Mouse (Mus musculus) thymus, adult 18-20 months (tissue): ENCODE measurements around the gene Cryzl1.
"Not testable (repeated sequence)": the region's sequence is repeated elsewhere in the genome, so short reads cannot be mapped to it uniquely, and the experiment has no call there.

Experiments
- DNase-seq, 2 experiments: peaks; one replicate each; pipeline ENCODE4 v3.0.0; 2022; ENCODE audit warnings: mixed read lengths in 2 of 2

Gene Cryzl1

GRCm38 (mm10) chr16:91688023-91688618 is 40.7 kb downstream of the Cryzl1 start:
- DNase-seq, result no peak

GRCm38 (mm10) chr16:91686369-91686768 is 42.4 kb downstream of the Cryzl1 start:
- no peak for DNase-seq

- no peak for DNase-seq
Measured at GRCm38 (mm10) chr16:91685526-91685925, 43.2 kb downstream of the Cryzl1 start.

- DNase-seq, result no peak
Measured at GRCm38 (mm10) chr16:91680656-91681055, 48.1 kb downstream of the Cryzl1 start.

- DNase-seq, result no peak
Measured at GRCm38 (mm10) chr16:91678147-91678911, 50.4 kb downstream of the Cryzl1 start.

GRCm38 (mm10) chr16:91674500-91674899 is 54.3 kb downstream of the Cryzl1 start:
- no peak for DNase-seq

GRCm38 (mm10) chr16:91663795-91664194 is 65.0 kb downstream of the Cryzl1 start:
- no peak for DNase-seq

GRCm38 (mm10) chr16:91662336-91662735 is 66.4 kb downstream of the Cryzl1 start:
- no peak for DNase-seq

- no peak for DNase-seq
Measured at GRCm38 (mm10) chr16:91661397-91661796, 67.4 kb downstream of the Cryzl1 start.

- no peak for DNase-seq
Measured at GRCm38 (mm10) chr16:91659798-91660197, 69.0 kb downstream of the Cryzl1 start.

- DNase-seq, result no peak
Measured at GRCm38 (mm10) chr16:91658471-91658870, 70.3 kb downstream of the Cryzl1 start.

- DNase-seq, result no peak
Measured at GRCm38 (mm10) chr16:91657285-91657684, 71.5 kb downstream of the Cryzl1 start.

GRCm38 (mm10) chr16:91655285-91655684 is 73.5 kb downstream of the Cryzl1 start:
- no peak for DNase-seq

GRCm38 (mm10) chr16:91652191-91652590 is 76.6 kb downstream of the Cryzl1 start:
- no peak for DNase-seq

- no peak for DNase-seq
Measured at GRCm38 (mm10) chr16:91649781-91650180, 79.0 kb downstream of the Cryzl1 start.

- no peak for DNase-seq
Measured at GRCm38 (mm10) chr16:91649246-91649645, 79.5 kb downstream of the Cryzl1 start.

- peak; percentile 69 to 72 for DNase-seq
Measured at GRCm38 (mm10) chr16:91648220-91648550, 80.6 kb downstream of the Cryzl1 start.

- peak; percentile 95 to 97 for DNase-seq
Measured at GRCm38 (mm10) chr16:91647461-91648219, 81.1 kb downstream of the Cryzl1 start, which contains the start of gene Son. Gene Son (plus strand): TSS chr16:91647506.

- peak; percentile 91 to 93 for DNase-seq
Measured at GRCm38 (mm10) chr16:91646681-91647419, 81.9 kb downstream of the Cryzl1 start, which contains the start of gene Gart. Gene Gart (minus strand): TSS chr16:91646952.

- DNase-seq, result peak in 1 of 2 experiments; percentile 41
Measured at GRCm38 (mm10) chr16:91645995-91646602, 82.7 kb downstream of the Cryzl1 start.

- DNase-seq, result not testable (repeated sequence)
Measured at GRCm38 (mm10) chr16:91645420-91645819, 83.4 kb downstream of the Cryzl1 start.

- DNase-seq, result no peak
Measured at GRCm38 (mm10) chr16:91644901-91645300, 83.9 kb downstream of the Cryzl1 start.
